9 mouse cellular contexts compared by ENCODE assay signal in genomic region chr19:40437651-40438068, GRCm38 (mm10).
DNase-seq lines count a peak whose midpoint lies in the region; ATAC-seq and TF ChIP-seq lines count a peak whose summit lies in the region.
"Had no signal": no experiment of that assay in that cellular context is flagged by ENCODE, and none has a peak within 500 bp of the region (broad histone marks: within the 10 kb centered on the region; RNA-seq: fewer than 3 reads in every experiment).

No protein-coding gene starts in this region.

- TF ChIP-seq POLR2A in cortical plate, adult 2 months (IDR thresholded peaks at IDR 0.05; ENCODE audit: extremely low read depth, insufficient read depth, low read length), result no peak
- TF ChIP-seq POLR2A in small intestine, adult 2 months (IDR thresholded peaks at IDR 0.05; ENCODE audit: low read depth, low read length), result no peak

- ATAC-seq in heart, embryonic 14.5 days (ENCODE audit: insufficient number of reproducible peaks, insufficient read depth, low FRiP score, low read depth), result peak; percentile 55
- no peak for ATAC-seq in liver, embryonic 11.5 days (replicated peaks; ENCODE audit: low FRiP score)

- no peak overlapping the region for H3K4me3 ChIP-seq in cortical plate, adult 2 months (ENCODE audit: insufficient read depth, low read length)
- no peak overlapping the region for H3K4me3 ChIP-seq in heart, embryonic 14.5 days (ENCODE audit: control insufficient read depth in 1 of 2, insufficient read depth in 1 of 2, low read depth in 1 of 2, low read length in 2 of 2)
- no peak overlapping the region for H3K4me3 ChIP-seq in liver, embryonic 11.5 days (ENCODE audit: low read depth, low read length)
- no peak overlapping the region for H3K4me3 ChIP-seq in small intestine, adult 2 months (ENCODE audit: low read depth, low read length)
- H3K4me3 ChIP-seq: limb, embryonic 12.5 days had no signal

- WGBS in heart, embryonic 14.5 days, result 4% methylated on average over 9 of the region's 9 CpGs
- WGBS in liver, embryonic 11.5 days, result 40% methylated on average over 9 of the region's 9 CpGs
- 14% methylated on average over 9 of the region's 9 CpGs for WGBS in small intestine, adult 2 months

- H3K36me3 ChIP-seq in heart, embryonic 14.5 days (ENCODE audit: control insufficient read depth, insufficient read depth, low read length), result no peaks in the 10 kb centered on the region
- no peaks in the 10 kb centered on the region for H3K36me3 ChIP-seq in liver, embryonic 11.5 days (ENCODE audit: control insufficient read depth, insufficient read depth, low read length)
- H3K36me3 ChIP-seq in small intestine, adult 2 months (ENCODE audit: control insufficient read depth, insufficient read depth, low read length), result no peaks in the 10 kb centered on the region; the same call in 1 of the 2 replicates
- H3K36me3 ChIP-seq: limb, embryonic 12.5 days had no signal

- peaks cover 9% of the 10 kb centered on the region for H3K4me1 ChIP-seq in cortical plate, adult 2 months (ENCODE audit: control insufficient read depth, insufficient read depth, low read length)
- H3K4me1 ChIP-seq in heart, embryonic 14.5 days (ENCODE audit: control insufficient read depth in 2 of 2, insufficient read depth in 2 of 2, low read length in 2 of 2), result peaks cover 52 to 86% of the 10 kb centered on the region in 2 experiments
- peaks cover 17% of the 10 kb centered on the region for H3K4me1 ChIP-seq in liver, embryonic 11.5 days (replicated peaks; ENCODE audit: control insufficient read depth, insufficient read depth, low read length)
- peaks cover 15% of the 10 kb centered on the region; the same call in 1 of the 2 replicates for H3K4me1 ChIP-seq in small intestine, adult 2 months (ENCODE audit: control insufficient read depth, insufficient read depth, insufficient read length, low read length)

- TF ChIP-seq CTCF in cortical plate, adult 2 months (IDR thresholded peaks at IDR 0.05; ENCODE audit: extremely low read depth, insufficient read depth, low read length), result no peak
- no peak for TF ChIP-seq CTCF in small intestine, adult 2 months (IDR thresholded peaks at IDR 0.05; ENCODE audit: extremely low read depth, insufficient read length, insufficient replicate concordance, low read depth, low read length)

- H3K9ac ChIP-seq in heart, embryonic 14.5 days (ENCODE audit: low read length), result peak overlapping the region; percentile 10; the same call in 1 of the 2 replicates
- H3K9ac ChIP-seq in liver, embryonic 11.5 days (ENCODE audit: low read depth, low read length), result no peak overlapping the region
- H3K9ac ChIP-seq: limb, embryonic 12.5 days had no signal

- DNase-seq in R1 (ENCODE audit: low read depth, low spot score), result peak; percentile 27
- no peak for DNase-seq in liver, embryonic 11.5 days (ENCODE audit: low spot score)
- DNase-seq in frontal cortex, postnatal 10 days (ENCODE audit: low spot score in 2 of 2), result no peak
- DNase-seq in cerebellum, adult 9-11 months, result no peak
- DNase-seq in layer of hippocampus, postnatal 14 days (ENCODE audit: low spot score in 2 of 2), result no peak

- H3K27me3 ChIP-seq in heart, embryonic 14.5 days (ENCODE audit: control insufficient read depth, insufficient read depth, low read length), result no peaks in the 10 kb centered on the region
- no peaks in the 10 kb centered on the region for H3K27me3 ChIP-seq in liver, embryonic 11.5 days (replicated peaks; ENCODE audit: control insufficient read depth, insufficient read depth, low read length)
- no peaks in the 10 kb centered on the region for H3K27me3 ChIP-seq in small intestine, adult 2 months (ENCODE audit: control insufficient read depth, insufficient read depth, low read length)
- H3K27me3 ChIP-seq: limb, embryonic 12.5 days had no signal

- peak overlapping the region; percentile 42; the same call in 1 of the 2 replicates for H3K27ac ChIP-seq in cortical plate, adult 2 months (ENCODE audit: insufficient read depth, low read length)
- H3K27ac ChIP-seq in heart, embryonic 14.5 days (replicated peaks in 1 of 2; ENCODE audit: control insufficient read depth in 1 of 2, insufficient read depth in 1 of 2, low read depth in 2 of 2, low read length in 2 of 2), result peak overlapping the region; percentile 76 to 84
- no peak overlapping the region for H3K27ac ChIP-seq in liver, embryonic 11.5 days (ENCODE audit: low read depth, low read length)
- H3K27ac ChIP-seq in small intestine, adult 2 months (ENCODE audit: insufficient read depth, low read depth, low read length), result peak overlapping the region; percentile 53
- H3K27ac ChIP-seq: limb, embryonic 12.5 days had no signal

- peak overlapping the region; percentile 34 for H3K4me2 ChIP-seq in heart, embryonic 14.5 days (ENCODE audit: low read length)
- H3K4me2 ChIP-seq in liver, embryonic 11.5 days, result 0 out of 2 replicates have a peak overlapping the region, but pooled peaks have one; percentile 21
- H3K4me2 ChIP-seq: limb, embryonic 12.5 days had no signal

- H3K9me3 ChIP-seq in heart, embryonic 14.5 days (ENCODE audit: control insufficient read depth, low read length), result no peaks in the 10 kb centered on the region
- H3K9me3 ChIP-seq in liver, embryonic 11.5 days (ENCODE audit: control insufficient read depth, low read length), result no peaks in the 10 kb centered on the region
- H3K9me3 ChIP-seq: limb, embryonic 12.5 days had no signal
